Mouse (Mus musculus) heart, embryonic 15.5 days (tissue): ENCODE results near the gene Uck2. TPM values are rescaled to one million over a fixed set of nuclear protein-coding genes. Genes with fewer than 3 reads are reported as not detected.

ENCODE experiments used
- ATAC-seq: fragments of 200-750 bp; cut with Nextera tagmentation; replicated peaks from 2 replicates; pipeline ENCODE4 v1.8.0; 2017; ENCODE audit warnings: low read depth, moderate TSS enrichment; ENCODE audit not compliant: insufficient number of reproducible peaks, insufficient read depth, low FRiP score
- H3K27ac ChIP-seq: fragments of 300-500 bp; sonication (generic); 2 replicates; pipeline ENCODE4 v1.5.1; 2015; ENCODE audit warnings: mild to moderate bottlenecking, inconsistent platforms
- H3K27me3 ChIP-seq: fragments of 300-500 bp; sonication (generic); 2 replicates; pipeline ENCODE4 v1.6.1; 2015; ENCODE audit warnings: inconsistent platforms
- H3K36me3 ChIP-seq: fragments of 300-500 bp; sonication (generic); 2 replicates; pipeline ENCODE4 v1.6.1; 2015; ENCODE audit warnings: mild to moderate bottlenecking, inconsistent platforms
- H3K4me1 ChIP-seq: fragments of 300-500 bp; sonication (generic); replicated peaks from 2 replicates; pipeline ENCODE4 v1.6.1; 2015; ENCODE audit warnings: inconsistent platforms
- H3K4me2 ChIP-seq: fragments of 300-500 bp; sonication (generic); 2 replicates; pipeline ENCODE4 v1.6.1; 2015; ENCODE audit warnings: inconsistent platforms, mild to moderate bottlenecking, moderate library complexity
- H3K4me3 ChIP-seq: fragments of 300-500 bp; sonication (generic); 2 replicates; pipeline ENCODE4 v1.5.1; 2015; ENCODE audit warnings: mild to moderate bottlenecking, inconsistent platforms
- H3K9ac ChIP-seq: fragments of 300-500 bp; sonication (generic); 2 replicates; pipeline ENCODE4 v1.6.1; 2015; ENCODE audit warnings: mild to moderate bottlenecking, inconsistent platforms
- H3K9me3 ChIP-seq: fragments of 300-500 bp; sonication (generic); replicated peaks from 2 replicates; pipeline ENCODE4 v1.6.1; 2016; ENCODE audit warnings: inconsistent platforms
- WGBS: fragments of 180-500 bp; shearing (Covaris S2); methylation state at CpG from one replicate; pipeline ENCODE4 v1.1.7; 2015; ENCODE audit warnings: mixed read lengths; 5-methylcytosine and 5-hydroxymethylcytosine counted together
- polyA plus RNA-seq: library from polyadenylated mRNA; unstranded; fragments of >200 nt; fragmentation: Nextera tagmentation; extraction: Ambion mirVana; gene quantifications from 2 replicates; pipeline ENCODE4 v1.2.1, GENCODE M21; 2015

Gene Uck2
- polyA plus RNA-seq, 1 experiment from 2014 or later: 42.3 TPM

DNA sequence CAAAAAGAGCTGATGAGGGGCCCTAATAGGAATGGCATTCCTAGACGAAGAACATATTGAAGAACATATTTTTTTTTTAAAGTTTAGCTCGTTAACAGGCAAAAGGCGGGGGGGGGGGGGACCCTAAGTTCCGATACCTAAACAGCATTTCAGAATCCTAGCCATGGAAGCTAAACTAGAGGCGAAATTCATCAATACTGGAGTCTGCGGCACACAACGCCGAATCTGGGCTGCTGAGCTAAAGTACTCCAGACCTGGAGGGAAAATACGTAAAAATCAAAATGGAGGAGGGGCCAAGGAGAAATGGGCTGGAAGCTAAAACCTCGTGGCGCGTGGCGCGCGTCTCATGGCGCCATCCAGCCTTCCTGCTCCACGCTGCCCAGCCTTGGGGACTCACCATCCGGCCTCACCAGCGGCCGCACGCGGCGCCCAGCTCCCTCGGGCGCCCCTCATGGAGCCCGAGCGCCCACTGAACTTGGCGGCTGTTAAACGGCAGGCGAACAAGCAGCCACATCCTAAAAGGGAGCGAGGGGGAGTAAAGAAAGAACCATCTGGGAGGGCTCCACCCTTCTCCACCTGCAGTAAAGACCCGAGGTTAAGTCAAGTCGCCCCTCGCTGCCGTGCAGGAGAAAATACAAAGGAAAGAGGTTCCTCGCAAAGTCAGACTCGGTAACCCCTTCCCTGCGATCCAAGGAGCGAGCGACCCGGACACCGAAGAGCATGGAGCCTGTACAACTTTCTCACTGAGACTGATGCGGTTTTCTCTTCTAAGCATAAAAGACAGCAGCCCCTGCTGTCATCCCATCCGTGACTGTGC is 1.5 kb downstream of the Uck2 start:
- under 1% methylated on average over 44 of the region's 44 CpGs for WGBS
- Histone ChIP-seq H3K36me3 (no peaks in the 10 kb centered on the region), H3K27me3 (no peaks in the 10 kb centered on the region), H3K4me2 (peak overlapping the region; percentile 91), H3K4me3 (peak overlapping the region; percentile 88), H3K27ac (peak overlapping the region; percentile 95), H3K4me1 (peaks cover 33% of the 10 kb centered on the region), H3K9me3 (no peaks in the 10 kb centered on the region), H3K9ac (peak overlapping the region; percentile 77)
- ATAC-seq: peak; percentile 47; the same call in 1 of the 2 replicates

DNA sequence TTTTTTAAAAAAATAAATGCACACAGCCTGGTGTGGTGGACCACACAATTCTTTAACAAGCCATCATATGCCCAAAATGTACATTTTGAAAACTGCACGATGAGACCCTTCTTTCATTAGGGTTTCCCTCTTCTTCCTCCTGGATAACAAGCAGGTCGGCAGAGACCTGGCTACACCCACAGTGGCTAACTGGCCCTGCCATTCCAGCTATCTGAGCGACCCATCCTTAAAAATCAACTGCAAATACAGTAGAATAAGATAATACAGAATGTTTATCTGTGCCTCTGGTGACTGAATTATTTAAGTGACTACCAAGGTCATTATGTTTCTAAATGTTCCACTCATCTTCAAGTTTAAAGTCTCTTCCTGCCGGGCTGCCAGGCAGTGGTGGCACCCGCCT is 2.4 kb downstream of the Uck2 start:
- Histone ChIP-seq H3K27ac (peak overlapping the region; percentile 95; the same call in 1 of the 2 replicates), H3K27me3 (no peaks in the 10 kb centered on the region), H3K9ac (no peak overlapping the region)

DNA sequence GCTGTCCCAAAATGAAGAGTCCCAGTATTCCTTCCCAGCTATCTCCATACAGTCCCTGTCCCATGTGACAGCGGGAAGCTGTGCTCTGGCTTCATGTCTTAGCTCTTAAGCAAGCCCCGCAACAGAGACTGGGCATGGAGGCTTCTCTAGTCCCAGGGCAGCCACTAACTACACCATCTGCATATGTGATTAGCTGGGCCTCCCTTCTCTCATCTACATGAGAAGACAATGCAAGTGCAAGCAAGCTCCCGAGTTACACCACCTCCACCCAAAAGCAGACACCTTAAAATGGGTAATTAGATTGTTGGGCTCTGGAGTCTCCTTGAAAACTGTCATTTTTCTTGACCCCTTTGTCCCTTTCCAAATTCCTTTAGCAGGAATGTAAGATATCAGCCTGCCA is 3.0 kb downstream of the Uck2 start:
- WGBS: 73% methylated on average over 3 of the region's 3 CpGs
- Histone ChIP-seq H3K36me3 (no peaks in the 10 kb centered on the region), H3K4me3 (no peak overlapping the region), H3K27me3 (no peaks in the 10 kb centered on the region), H3K4me1 (peaks cover 33% of the 10 kb centered on the region), H3K9me3 (no peaks in the 10 kb centered on the region), H3K4me2 (peak overlapping the region; percentile 91; the same call in 1 of the 2 replicates), H3K9ac (no peak overlapping the region), H3K27ac (no peak overlapping the region)
- no peak for ATAC-seq

More for the DNA sequence above, 2.4 kb downstream of the Uck2 start:
- Histone ChIP-seq H3K4me2 (peak overlapping the region; percentile 91), H3K36me3 (no peaks in the 10 kb centered on the region), H3K4me1 (peaks cover 33% of the 10 kb centered on the region), H3K9me3 (no peaks in the 10 kb centered on the region), H3K4me3 (peak overlapping the region; percentile 88)
- 42% methylated on average over 5 of the region's 5 CpGs for WGBS
- ATAC-seq: no peak

DNA sequence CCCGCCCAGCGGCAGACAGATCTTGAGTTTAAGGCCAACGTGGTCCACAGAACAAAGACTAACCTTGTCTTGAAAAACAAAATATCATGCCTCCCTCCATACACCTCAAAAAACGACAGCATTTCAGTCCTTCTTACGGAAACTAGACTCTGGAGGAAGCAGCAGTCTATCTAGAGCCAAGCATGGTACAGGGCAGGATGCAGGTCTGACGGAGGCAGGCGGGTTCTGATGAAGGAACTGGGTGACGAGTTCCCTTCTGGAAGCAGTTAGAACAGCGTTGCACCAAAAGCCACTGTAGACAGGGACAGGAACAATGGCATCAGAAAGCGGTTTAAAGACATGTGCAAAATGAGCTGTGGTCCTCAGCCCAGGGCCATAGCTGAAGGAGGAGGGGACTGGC is 5.1 kb downstream of the Uck2 start:
- Histone ChIP-seq H3K36me3 (no peaks in the 10 kb centered on the region), H3K27ac (no peak overlapping the region), H3K4me3 (no peak overlapping the region), H3K4me1 (peaks cover 30% of the 10 kb centered on the region), H3K27me3 (no peaks in the 10 kb centered on the region), H3K9ac (no peak overlapping the region), H3K9me3 (no peaks in the 10 kb centered on the region), H3K4me2 (no peak overlapping the region)
- no peak for ATAC-seq
- WGBS: 80% methylated on average over 10 of the region's 10 CpGs

DNA sequence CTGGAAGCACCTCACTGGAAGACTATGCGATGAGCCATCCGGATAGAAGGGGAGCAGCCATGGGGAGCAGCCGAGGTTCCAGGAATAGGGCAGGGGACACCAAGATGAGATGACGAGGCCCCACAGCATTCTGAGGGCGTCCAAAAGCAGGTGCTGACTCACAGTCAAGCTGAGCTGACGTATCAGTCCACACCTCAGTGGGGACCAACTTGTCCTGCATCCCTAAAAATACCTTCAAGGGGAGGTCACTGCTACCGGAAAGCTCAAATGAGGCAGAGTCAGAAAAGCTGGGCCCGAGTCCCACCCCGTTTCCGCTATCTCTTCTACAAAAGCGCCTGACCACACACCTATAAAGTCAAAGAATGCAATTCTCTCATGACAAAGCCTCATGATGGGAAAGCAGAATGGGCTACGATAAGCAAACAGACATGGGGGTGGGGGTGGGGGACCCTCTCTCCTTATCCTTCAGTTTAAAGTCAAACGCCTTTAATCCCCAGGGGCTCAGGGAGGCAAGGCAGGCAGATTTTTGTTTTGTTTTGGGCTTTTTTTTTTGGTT is 5.9 kb downstream of the Uck2 start:
- peak overlapping the region; percentile 48; the same call in 1 of the 2 replicates for H3K27ac ChIP-seq
- no peaks in the 10 kb centered on the region for H3K36me3 ChIP-seq
- no peak overlapping the region; the same call in 1 of the 2 replicates for H3K4me2 ChIP-seq
- H3K4me3 ChIP-seq: no peak overlapping the region
- no peaks in the 10 kb centered on the region for H3K9me3 ChIP-seq
- 40% methylated on average over 13 of the region's 13 CpGs for WGBS
- no peak overlapping the region for H3K9ac ChIP-seq
- H3K27me3 ChIP-seq: no peaks in the 10 kb centered on the region
- H3K4me1 ChIP-seq: peaks cover 34% of the 10 kb centered on the region
- 0 out of 2 replicates have a peak, but pooled peaks have one; percentile 18 for ATAC-seq

DNA sequence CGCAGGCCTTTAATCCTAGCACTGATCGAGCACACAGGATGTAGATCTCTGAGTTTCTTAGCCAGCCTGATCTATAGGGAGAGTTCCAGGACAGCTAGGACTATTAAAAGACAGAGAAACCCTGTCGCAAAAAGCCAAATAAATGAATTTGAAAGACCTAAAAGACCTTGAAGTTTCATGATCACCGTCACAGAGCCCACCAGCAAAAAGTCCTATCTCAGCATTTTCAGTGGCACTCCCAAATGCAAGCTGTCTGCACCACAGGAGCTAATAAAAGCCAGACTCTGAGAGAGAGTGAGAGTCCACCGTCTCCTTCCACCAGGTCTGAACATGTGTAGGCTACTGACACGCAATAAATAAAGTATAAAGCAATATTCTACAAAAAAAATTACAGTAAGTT is 6.7 kb downstream of the Uck2 start:
- peaks cover 43% of the 10 kb centered on the region for H3K4me1 ChIP-seq
- ATAC-seq: no peak

DNA sequence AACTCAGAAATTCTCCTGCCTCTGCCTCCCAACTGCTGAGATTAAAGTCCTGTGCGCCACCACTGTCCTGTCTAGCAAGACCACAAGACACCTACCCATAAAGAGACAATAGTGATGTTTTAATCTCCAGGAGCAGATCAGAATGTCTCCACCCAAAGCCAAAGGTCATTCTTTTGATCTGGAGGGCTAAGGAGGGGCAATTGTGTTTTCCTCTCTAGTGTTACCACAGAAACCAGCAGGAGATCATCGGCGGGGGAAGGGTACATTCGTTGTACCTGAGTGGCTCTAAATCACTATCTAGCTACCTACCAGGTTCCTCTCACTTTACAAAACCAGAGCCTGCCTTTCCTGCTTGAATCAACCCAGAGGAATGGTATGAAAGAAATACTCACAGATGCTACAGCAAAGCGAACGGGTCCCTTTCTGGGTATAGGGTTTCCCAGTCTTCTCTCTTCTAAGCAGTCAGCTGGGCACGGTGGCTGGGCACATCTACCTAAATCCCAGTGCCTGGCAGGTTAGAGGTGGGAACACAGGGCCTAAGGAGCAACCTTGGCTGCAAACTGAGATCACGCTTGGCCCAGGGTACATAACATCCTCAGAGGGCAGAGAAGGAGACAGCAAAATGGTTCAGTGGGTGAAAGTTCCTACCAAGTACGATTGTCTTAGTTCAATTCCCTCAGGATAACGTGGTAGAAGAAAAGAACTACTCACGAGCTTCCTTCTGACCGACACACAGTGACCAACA is 10.3 kb downstream of the Uck2 start:
- WGBS: 83% methylated on average over 12 of the region's 12 CpGs
- Histone ChIP-seq H3K9me3 (no peaks in the 10 kb centered on the region), H3K4me1 (peaks cover 54% of the 10 kb centered on the region), H3K9ac (no peak overlapping the region), H3K36me3 (no peaks in the 10 kb centered on the region), H3K27ac (peak overlapping the region; percentile 66; the same call in 1 of the 2 replicates), H3K4me3 (no peak overlapping the region), H3K27me3 (no peaks in the 10 kb centered on the region), H3K4me2 (no peak overlapping the region)
- ATAC-seq: no peak

More for the DNA sequence above, 6.7 kb downstream of the Uck2 start:
- WGBS: 55% methylated on average over 6 of the region's 6 CpGs
- H3K9me3 ChIP-seq: no peaks in the 10 kb centered on the region
- no peak overlapping the region for H3K4me3 ChIP-seq
- no peak overlapping the region for H3K4me2 ChIP-seq
- no peak overlapping the region for H3K9ac ChIP-seq
- H3K36me3 ChIP-seq: no peaks in the 10 kb centered on the region
- no peaks in the 10 kb centered on the region for H3K27me3 ChIP-seq
- 0 out of 2 replicates have a peak overlapping the region, but pooled peaks have one; percentile 48 for H3K27ac ChIP-seq

DNA sequence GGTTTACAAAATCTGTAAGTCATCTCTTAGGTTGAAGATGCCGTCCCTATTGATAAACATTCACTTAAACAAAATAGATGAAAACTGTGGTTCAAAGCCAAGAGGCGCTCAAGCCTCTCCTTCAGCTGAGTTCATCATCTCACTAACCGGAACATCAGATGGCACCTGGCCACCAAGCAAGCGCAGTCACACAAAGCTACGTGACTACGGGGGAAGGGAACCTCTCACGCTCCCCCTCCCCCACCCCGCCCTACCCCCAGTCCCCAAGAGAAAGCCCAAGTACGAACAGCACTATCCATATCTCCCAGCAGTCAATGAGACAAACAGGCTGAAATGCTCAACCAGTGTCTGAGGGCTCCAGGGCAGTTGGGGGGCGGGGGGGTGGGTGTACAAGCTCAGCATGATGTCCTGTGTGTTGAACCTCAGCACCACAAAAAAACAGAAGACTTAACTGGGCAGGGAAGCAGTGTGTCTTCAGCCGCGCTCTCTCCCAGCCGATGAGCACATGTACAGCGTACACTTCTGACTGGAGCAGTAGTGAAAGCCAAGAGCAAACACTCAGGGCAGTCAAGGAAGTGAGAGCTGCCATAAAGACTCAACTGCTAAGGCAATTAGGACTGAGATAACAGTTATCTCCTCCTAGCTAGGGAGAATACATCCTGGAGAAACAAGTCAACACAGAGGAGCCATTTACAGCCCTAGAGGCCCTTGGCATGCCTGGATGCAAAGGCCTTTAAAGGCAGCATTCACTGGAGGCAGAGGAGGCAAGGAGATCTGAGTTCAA is 11.5 kb downstream of the Uck2 start:
- Histone ChIP-seq H3K27ac (peak overlapping the region; percentile 66), H3K4me2 (peak overlapping the region; percentile 28), H3K9ac (no peak overlapping the region), H3K9me3 (no peaks in the 10 kb centered on the region), H3K4me3 (no peak overlapping the region), H3K27me3 (no peaks in the 10 kb centered on the region), H3K4me1 (peaks cover 57% of the 10 kb centered on the region), H3K36me3 (no peaks in the 10 kb centered on the region)
- WGBS: 26% methylated on average over 14 of the region's 14 CpGs
- ATAC-seq: peak; percentile 32; the same call in 1 of the 2 replicates

DNA sequence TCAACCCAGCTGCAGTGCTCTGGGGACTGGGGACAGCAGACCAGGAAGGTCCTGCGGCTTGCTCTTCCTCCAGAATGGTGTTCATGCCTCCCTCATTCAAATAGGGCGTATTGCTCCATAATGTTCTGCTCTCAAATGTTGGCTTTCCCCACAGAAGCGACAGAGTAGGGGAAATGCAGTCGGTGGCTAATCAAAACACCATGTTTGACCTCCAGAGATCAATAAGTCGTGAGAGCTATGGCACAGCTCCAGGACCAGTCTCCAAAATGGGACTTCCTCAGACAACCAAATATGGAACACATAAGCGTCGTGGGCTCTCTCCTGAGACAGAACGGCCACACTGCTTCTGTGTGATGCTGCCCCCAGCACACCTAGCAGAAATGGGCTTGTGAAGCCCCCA is 13.3 kb downstream of the Uck2 start:
- no peak overlapping the region for H3K4me3 ChIP-seq
- H3K4me1 ChIP-seq: peaks cover 64% of the 10 kb centered on the region
- no peak for ATAC-seq
- H3K27me3 ChIP-seq: no peaks in the 10 kb centered on the region
- no peaks in the 10 kb centered on the region for H3K9me3 ChIP-seq
- peak overlapping the region; percentile 68 for H3K4me2 ChIP-seq
- no peaks in the 10 kb centered on the region for H3K36me3 ChIP-seq
- peak overlapping the region; percentile 96 for H3K27ac ChIP-seq
- no peak overlapping the region for H3K9ac ChIP-seq
- WGBS: 32% methylated on average over 8 of the region's 8 CpGs

DNA sequence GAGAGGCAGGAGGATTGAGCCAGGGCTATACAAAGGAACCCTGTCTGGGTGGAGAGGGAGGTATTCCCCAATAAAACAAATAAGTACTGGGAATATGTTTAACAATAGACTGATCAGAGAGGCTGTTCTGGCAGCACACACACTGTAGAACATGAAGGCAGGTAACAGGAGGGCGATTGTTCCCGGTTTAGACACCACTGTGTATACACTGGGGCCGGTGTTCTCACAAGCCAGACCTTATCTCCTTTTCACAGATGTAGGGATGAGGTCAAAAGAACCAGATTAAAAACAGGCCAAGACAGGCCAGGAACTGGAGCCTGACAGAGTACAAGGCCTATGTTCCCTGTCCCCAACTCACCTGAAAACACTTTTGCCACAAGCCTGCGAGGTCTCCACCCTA is 13.8 kb downstream of the Uck2 start:
- no peak for ATAC-seq
- 32% methylated on average over 4 of the region's 4 CpGs for WGBS
- Histone ChIP-seq H3K9me3 (no peaks in the 10 kb centered on the region), H3K27me3 (no peaks in the 10 kb centered on the region), H3K4me2 (peak overlapping the region; percentile 68; the same call in 1 of the 2 replicates), H3K27ac (peak overlapping the region; percentile 96), H3K4me3 (no peak overlapping the region), H3K9ac (no peak overlapping the region), H3K4me1 (peaks cover 61% of the 10 kb centered on the region), H3K36me3 (no peaks in the 10 kb centered on the region)
